ENCODE assay signal across 16 mouse cellular contexts in genomic region chr4:97918675-97919074, GRCm38 (mm10).
DNase-seq lines count a peak whose midpoint lies in the region; ATAC-seq and TF ChIP-seq lines count a peak whose summit lies in the region.
"Had no signal": no experiment of that assay in that cellular context is flagged by ENCODE, and none has a peak within 500 bp of the region (broad histone marks: within the 10 kb centered on the region; RNA-seq: fewer than 3 reads in every experiment).

No protein-coding gene starts in this region.

- 64% methylated on average over 3 of the region's 3 CpGs for WGBS in forebrain, embryonic 13.5 days
- WGBS in forebrain, embryonic 14.5 days, result 64% methylated on average over 3 of the region's 3 CpGs
- 61% methylated on average over 3 of the region's 3 CpGs for WGBS in hindbrain, embryonic 10.5 days
- whole genome bisulfite sequencing in hindbrain, embryonic 16.5 days, result 54% methylated on average over 3 of the region's 3 CpGs
- WGBS in liver, postnatal 0 days (ENCODE audit: insufficient replicate concordance), result 61% methylated on average over 3 of the region's 3 CpGs
- WGBS in hindbrain, embryonic 13.5 days, result 66% methylated on average over 3 of the region's 3 CpGs

- peaks cover 73% of the 10 kb centered on the region for H3K4me1 ChIP-seq in forebrain, embryonic 13.5 days
- peaks cover 37% of the 10 kb centered on the region for H3K4me1 ChIP-seq in forebrain, embryonic 14.5 days (ENCODE audit: control insufficient read depth, insufficient read depth, low read length)
- H3K4me1 ChIP-seq in hindbrain, embryonic 10.5 days (replicated peaks), result peaks cover 22% of the 10 kb centered on the region
- H3K4me1 ChIP-seq in hindbrain, embryonic 16.5 days (ENCODE audit: control insufficient read depth, insufficient read depth, low read depth, low read length), result peaks cover 19% of the 10 kb centered on the region
- peaks cover 9% of the 10 kb centered on the region for H3K4me1 ChIP-seq in liver, postnatal 0 days (ENCODE audit: insufficient read depth)
- H3K4me1 ChIP-seq in hindbrain, embryonic 13.5 days (replicated peaks), result peaks cover 43% of the 10 kb centered on the region

- DNase-seq in forebrain, embryonic 14.5 days (ENCODE audit: low spot score), result no peak
- DNase-seq in hindbrain, embryonic 10.5 days (ENCODE audit: low spot score), result no peak
- no peak for DNase-seq in liver, postnatal 0 days
- DNase-seq in liver, result no peak
- no peak for DNase-seq in spleen, adult 18-20 months
- DNase-seq: adrenal gland, postnatal 36 days; cerebellum, adult 9-10 months; heart, adult 18-20 months; kidney, adult 8-10 months; layer of hippocampus, postnatal 36 days; liver, embryonic 13.5 days; thymus, postnatal 36 days had no signal

- ATAC-seq in forebrain, embryonic 13.5 days, result no peak
- ATAC-seq in forebrain, embryonic 14.5 days, result no peak
- ATAC-seq in hindbrain, embryonic 16.5 days, result no peak
- ATAC-seq in liver, postnatal 0 days, result no peak
- no peak for ATAC-seq in hindbrain, embryonic 13.5 days (ENCODE audit: low FRiP score)
- ATAC-seq: forebrain, embryonic 16.5 days had no signal

- H3K9me3 ChIP-seq in forebrain, embryonic 13.5 days (replicated peaks), result no peaks in the 10 kb centered on the region
- no peaks in the 10 kb centered on the region for H3K9me3 ChIP-seq in forebrain, embryonic 14.5 days (replicated peaks; ENCODE audit: control insufficient read depth, low read length)
- no peaks in the 10 kb centered on the region for H3K9me3 ChIP-seq in hindbrain, embryonic 10.5 days
- no peaks in the 10 kb centered on the region for H3K9me3 ChIP-seq in hindbrain, embryonic 16.5 days (ENCODE audit: control insufficient read depth, low read length)
- no peaks in the 10 kb centered on the region for H3K9me3 ChIP-seq in liver, postnatal 0 days (ENCODE audit: low read length)
- H3K9me3 ChIP-seq in hindbrain, embryonic 13.5 days, result no peaks in the 10 kb centered on the region
- H3K9me3 ChIP-seq: liver, embryonic 13.5 days had no signal

- H3K9ac ChIP-seq in forebrain, embryonic 13.5 days, result no peak overlapping the region
- H3K9ac ChIP-seq in forebrain, embryonic 14.5 days (ENCODE audit: low read length), result no peak overlapping the region
- no peak overlapping the region for H3K9ac ChIP-seq in hindbrain, embryonic 16.5 days (ENCODE audit: low read depth, low read length)
- no peak overlapping the region for H3K9ac ChIP-seq in liver, postnatal 0 days (replicated peaks)
- no peak overlapping the region for H3K9ac ChIP-seq in hindbrain, embryonic 13.5 days
- H3K9ac ChIP-seq: liver, embryonic 13.5 days had no signal

- H3K27me3 ChIP-seq in forebrain, embryonic 13.5 days, result no peaks in the 10 kb centered on the region
- no peaks in the 10 kb centered on the region for H3K27me3 ChIP-seq in forebrain, embryonic 14.5 days (replicated peaks; ENCODE audit: control insufficient read depth, insufficient read depth, low read length)
- H3K27me3 ChIP-seq in hindbrain, embryonic 10.5 days (ENCODE audit: insufficient read depth, poor library complexity, severe bottlenecking), result no peaks in the 10 kb centered on the region
- no peaks in the 10 kb centered on the region for H3K27me3 ChIP-seq in hindbrain, embryonic 16.5 days (replicated peaks; ENCODE audit: control insufficient read depth, insufficient read depth, low read length)
- H3K27me3 ChIP-seq in liver, postnatal 0 days (ENCODE audit: insufficient read depth, low read length), result no peaks in the 10 kb centered on the region
- no peaks in the 10 kb centered on the region for H3K27me3 ChIP-seq in hindbrain, embryonic 13.5 days
- H3K27me3 ChIP-seq: liver, embryonic 13.5 days had no signal

- 0 out of 2 replicates have a peak overlapping the region, but pooled peaks have one; percentile 68 for H3K27ac ChIP-seq in forebrain, embryonic 13.5 days
- no peak overlapping the region for H3K27ac ChIP-seq in forebrain, embryonic 14.5 days (ENCODE audit: low read depth, low read length)
- H3K27ac ChIP-seq in hindbrain, embryonic 10.5 days, result 0 out of 2 replicates have a peak overlapping the region, but pooled peaks have one; percentile 5
- H3K27ac ChIP-seq in hindbrain, embryonic 16.5 days (ENCODE audit: low read depth, low read length), result no peak overlapping the region
- no peak overlapping the region for H3K27ac ChIP-seq in liver, postnatal 0 days (ENCODE audit: low read depth)
- peak overlapping the region; percentile 53; the same call in 1 of the 2 replicates for H3K27ac ChIP-seq in hindbrain, embryonic 13.5 days
- H3K27ac ChIP-seq: liver, embryonic 13.5 days had no signal

- no peak overlapping the region for H3K4me3 ChIP-seq in forebrain, embryonic 13.5 days
- no peak overlapping the region for H3K4me3 ChIP-seq in forebrain, embryonic 14.5 days (ENCODE audit: low read depth, low read length)
- no peak overlapping the region for H3K4me3 ChIP-seq in hindbrain, embryonic 10.5 days
- no peak overlapping the region for H3K4me3 ChIP-seq in hindbrain, embryonic 16.5 days (ENCODE audit: low read length)
- H3K4me3 ChIP-seq in liver, postnatal 0 days (ENCODE audit: low read depth, low read length), result no peak overlapping the region
- no peak overlapping the region for H3K4me3 ChIP-seq in hindbrain, embryonic 13.5 days
- H3K4me3 ChIP-seq: liver, embryonic 13.5 days had no signal

- no peaks in the 10 kb centered on the region for H3K36me3 ChIP-seq in forebrain, embryonic 13.5 days (ENCODE audit: poor library complexity, severe bottlenecking)
- no peaks in the 10 kb centered on the region for H3K36me3 ChIP-seq in forebrain, embryonic 14.5 days (ENCODE audit: control insufficient read depth, insufficient read depth, low read length)
- no peaks in the 10 kb centered on the region for H3K36me3 ChIP-seq in hindbrain, embryonic 10.5 days
- no peaks in the 10 kb centered on the region for H3K36me3 ChIP-seq in hindbrain, embryonic 16.5 days (ENCODE audit: control insufficient read depth, insufficient read depth, low read length)
- no peaks in the 10 kb centered on the region for H3K36me3 ChIP-seq in liver, postnatal 0 days (replicated peaks; ENCODE audit: insufficient read depth, low read length)
- no peaks in the 10 kb centered on the region for H3K36me3 ChIP-seq in hindbrain, embryonic 13.5 days
- H3K36me3 ChIP-seq: liver, embryonic 13.5 days had no signal

- TF ChIP-seq CTCF in liver, postnatal 0 days (IDR thresholded peaks at IDR 0.05; ENCODE audit: low read depth), result peak; percentile 42

- no peak for TF ChIP-seq EP300 in liver, postnatal 0 days (IDR thresholded peaks at IDR 0.05; ENCODE audit: low read depth)

- H3K4me2 ChIP-seq in forebrain, embryonic 13.5 days, result no peak overlapping the region
- H3K4me2 ChIP-seq in forebrain, embryonic 14.5 days (ENCODE audit: low read length), result no peak overlapping the region
- H3K4me2 ChIP-seq in hindbrain, embryonic 16.5 days (ENCODE audit: low read length), result no peak overlapping the region
- H3K4me2 ChIP-seq in liver, postnatal 0 days (ENCODE audit: low read depth, low read length), result no peak overlapping the region
- no peak overlapping the region for H3K4me2 ChIP-seq in hindbrain, embryonic 13.5 days
- H3K4me2 ChIP-seq: liver, embryonic 13.5 days had no signal

Comparison
In these comparisons a context has a peak if more than half of its experiments do, and no peak if none do; other contexts are left out.
1. H3K27ac ChIP-seq: peak in forebrain, embryonic 13.5 days (single experiment), hindbrain, embryonic 10.5 days (single experiment) and hindbrain, embryonic 13.5 days (single experiment); none in forebrain, embryonic 14.5 days (single experiment), hindbrain, embryonic 16.5 days (single experiment) and liver, postnatal 0 days (single experiment).